ENCODE assay signal across 9 mouse cellular contexts in genomic region chr2:26594934-26595724, GRCm38 (mm10). TPM values are rescaled to one million over a fixed set of nuclear protein-coding genes. Genes with fewer than 3 reads are reported as not detected.
DNase-seq lines count a peak whose midpoint lies in the region; ATAC-seq lines count a peak whose summit lies in the region.
"Had no signal": no experiment of that assay in that cellular context is flagged by ENCODE, and none has a peak within 500 bp of the region (broad histone marks: within the 10 kb centered on the region; RNA-seq: fewer than 3 reads in every experiment).

No protein-coding gene starts in this region.

- no peak overlapping the region for H3K4me2 ChIP-seq in lung, embryonic 15.5 days
- H3K4me2 ChIP-seq in liver, embryonic 11.5 days, result no peak overlapping the region
- H3K4me2 ChIP-seq in forebrain, embryonic 15.5 days (replicated peaks), result no peak overlapping the region

- H3K36me3 ChIP-seq in lung, embryonic 15.5 days, result peaks cover 24% of the 10 kb centered on the region; the same call in 1 of the 2 replicates
- peaks cover 6% of the 10 kb centered on the region; the same call in 1 of the 2 replicates for H3K36me3 ChIP-seq in liver, embryonic 11.5 days (ENCODE audit: control insufficient read depth, insufficient read depth, low read length)
- H3K36me3 ChIP-seq in forebrain, embryonic 15.5 days, result no peaks in the 10 kb centered on the region

- no peak overlapping the region for H3K27ac ChIP-seq in lung, embryonic 15.5 days
- peak overlapping the region; percentile 34 for H3K27ac ChIP-seq in liver, embryonic 11.5 days (ENCODE audit: low read depth, low read length)
- H3K27ac ChIP-seq in forebrain, embryonic 15.5 days (replicated peaks), result no peak overlapping the region

- no peaks in the 10 kb centered on the region for H3K9me3 ChIP-seq in lung, embryonic 15.5 days
- no peaks in the 10 kb centered on the region for H3K9me3 ChIP-seq in liver, embryonic 11.5 days (ENCODE audit: control insufficient read depth, low read length)
- no peaks in the 10 kb centered on the region for H3K9me3 ChIP-seq in forebrain, embryonic 15.5 days

- no peak overlapping the region for H3K4me3 ChIP-seq in lung, embryonic 15.5 days
- no peak overlapping the region for H3K4me3 ChIP-seq in liver, embryonic 11.5 days (ENCODE audit: low read depth, low read length)
- no peak overlapping the region for H3K4me3 ChIP-seq in forebrain, embryonic 15.5 days

- DNase-seq in lung, postnatal 25 days (ENCODE audit: low spot score), result no peak
- DNase-seq in kidney, adult 18-20 months, result peak; percentile 69
- peak; percentile 49 for DNase-seq in liver, embryonic 11.5 days (ENCODE audit: low spot score)
- DNase-seq in yolk sac, embryonic 10.5 days (ENCODE audit: low spot score), result peak; percentile 71
- DNase-seq in thymus, postnatal 4 days, result no peak

- no peaks in the 10 kb centered on the region for H3K27me3 ChIP-seq in lung, embryonic 15.5 days
- H3K27me3 ChIP-seq in liver, embryonic 11.5 days (replicated peaks; ENCODE audit: control insufficient read depth, insufficient read depth, low read length), result no peaks in the 10 kb centered on the region
- H3K27me3 ChIP-seq in forebrain, embryonic 15.5 days, result no peaks in the 10 kb centered on the region

- H3K4me1 ChIP-seq in lung, embryonic 15.5 days, result 0 out of 2 replicates have a peak, but pooled peaks cover 11% of the 10 kb centered on the region
- peaks cover 16% of the 10 kb centered on the region for H3K4me1 ChIP-seq in liver, embryonic 11.5 days (replicated peaks; ENCODE audit: control insufficient read depth, insufficient read depth, low read length)
- H3K4me1 ChIP-seq in forebrain, embryonic 15.5 days, result no peaks in the 10 kb centered on the region

- H3K9ac ChIP-seq in lung, embryonic 15.5 days, result no peak overlapping the region
- H3K9ac ChIP-seq in liver, embryonic 11.5 days (ENCODE audit: low read depth, low read length), result no peak overlapping the region
- H3K9ac ChIP-seq in forebrain, embryonic 15.5 days (replicated peaks), result no peak overlapping the region

- 44% methylated on average over 6 of the region's 6 CpGs for WGBS in lung, embryonic 15.5 days
- WGBS in liver, embryonic 11.5 days, result 68% methylated on average over 6 of the region's 6 CpGs
- 84% methylated on average over 6 of the region's 6 CpGs for WGBS in forebrain, embryonic 15.5 days

- ATAC-seq in lung, embryonic 15.5 days (ENCODE audit: borderline replicate concordance, extremely low read depth, low FRiP score, low TSS enrichment), result peak; percentile 13; the same call in 1 of the 2 replicates
- peak; percentile 23 for ATAC-seq in liver, embryonic 11.5 days (replicated peaks; ENCODE audit: low FRiP score)
- ATAC-seq in forebrain, embryonic 15.5 days (replicated peaks), result no peak

RNA-seq across cellular contexts. Expression of gene Gm20532, which starts 8.7 kb away (rescaled TPM):
- polyA plus RNA-seq in lung, embryonic 15.5 days (2015; fragmentation: Nextera tagmentation; extraction: Ambion mirVana), result not detected in 2 replicates
- polyA plus RNA-seq in liver, embryonic 11.5 days (2014; fragmentation: Nextera tagmentation; extraction: Ambion mirVana), result not detected in 2 replicates
- polyA plus RNA-seq in forebrain, embryonic 15.5 days (2015; fragmentation: Nextera tagmentation; extraction: Ambion mirVana), result not detected in 2 replicates
- polyA plus RNA-seq: hindbrain, embryonic 11.5 days; thymus, postnatal 0 days had no signal

RNA-seq across cellular contexts. Expression of gene Agpat2, which starts 9.1 kb away (rescaled TPM):
- polyA plus RNA-seq in lung, embryonic 15.5 days (2015; fragmentation: Nextera tagmentation; extraction: Ambion mirVana), result 39.1 and 41.1 TPM in 2 replicates
- 36.1 and 40.1 TPM in 2 replicates for polyA plus RNA-seq in liver, embryonic 11.5 days (2014; fragmentation: Nextera tagmentation; extraction: Ambion mirVana)
- 3.4 and 3.9 TPM in 2 replicates for polyA plus RNA-seq in forebrain, embryonic 15.5 days (2015; fragmentation: Nextera tagmentation; extraction: Ambion mirVana)

RNA-seq across cellular contexts. Expression of gene Egfl7, which starts 15.3 kb away (rescaled TPM):
- 339 and 341 TPM in 2 replicates for polyA plus RNA-seq in lung, embryonic 15.5 days (2015; fragmentation: Nextera tagmentation; extraction: Ambion mirVana)
- 161 and 181 TPM in 2 replicates for polyA plus RNA-seq in liver, embryonic 11.5 days (2014; fragmentation: Nextera tagmentation; extraction: Ambion mirVana)
- 46.4 and 56.9 TPM in 2 replicates for polyA plus RNA-seq in forebrain, embryonic 15.5 days (2015; fragmentation: Nextera tagmentation; extraction: Ambion mirVana)

RNA-seq across cellular contexts. Expression of gene Fam69b, which starts 33.1 kb away (rescaled TPM):
- 21.8 and 23.5 TPM in 2 replicates for polyA plus RNA-seq in lung, embryonic 15.5 days (2015; fragmentation: Nextera tagmentation; extraction: Ambion mirVana)
- 10.5 and 11.1 TPM in 2 replicates for polyA plus RNA-seq in liver, embryonic 11.5 days (2014; fragmentation: Nextera tagmentation; extraction: Ambion mirVana)
- 111 and 121 TPM in 2 replicates for polyA plus RNA-seq in forebrain, embryonic 15.5 days (2015; fragmentation: Nextera tagmentation; extraction: Ambion mirVana)

Comparison
In these comparisons a context has a peak if more than half of its experiments do, and no peak if none do; other contexts are left out.
1. DNase-seq: peak in kidney, adult 18-20 months (single experiment), liver, embryonic 11.5 days (single experiment) and yolk sac, embryonic 10.5 days (single experiment); none in lung, postnatal 25 days (single experiment) and thymus, postnatal 4 days (single experiment).